Mouse (Mus musculus) cortical plate, adult 2 months (tissue): ENCODE results near the gene Plekha5.

Experiments used
- CTCF ChIP-seq: fragments of 200-500 bp; IDR thresholded peaks from 2 replicates; pipeline ENCODE4 v1.5.1; 2011; ENCODE audit warnings: mild to moderate bottlenecking, control low read depth, low read length; ENCODE audit not compliant: insufficient read depth; ENCODE audit errors: extremely low read depth
- POLR2A ChIP-seq: fragments of 200-500 bp; IDR thresholded peaks from 2 replicates; pipeline ENCODE4 v1.6.1; 2011; ENCODE audit warnings: mild to moderate bottlenecking, low read length, control low read depth; ENCODE audit not compliant: insufficient read depth; ENCODE audit errors: extremely low read depth

DNA sequence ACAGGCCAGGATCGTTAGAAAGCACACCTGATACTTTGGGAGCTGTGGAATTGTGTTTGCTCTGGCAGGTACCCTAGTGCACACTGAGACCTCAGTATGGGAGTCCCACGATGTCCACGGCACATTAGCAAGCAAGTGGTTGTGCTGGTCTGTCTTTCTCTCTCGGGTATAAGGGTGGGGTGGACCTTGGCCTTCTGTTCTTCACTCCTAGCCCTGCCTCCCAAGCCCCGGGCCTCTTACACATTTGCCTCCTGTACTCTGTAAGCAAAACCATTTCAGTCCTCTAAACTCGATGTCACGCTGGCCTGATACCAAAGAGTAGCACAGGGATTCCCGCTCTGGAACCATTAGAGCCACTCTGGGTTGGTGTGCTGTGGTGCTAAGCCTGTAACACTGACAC is 168.9 kb downstream of the Plekha5 start:
- TF ChIP-seq POLR2A (no peak), CTCF (no peak)
